9 mouse cellular contexts compared by ENCODE assay signal in genomic region chr11:75147846-75148168, GRCm38 (mm10). TPM values are rescaled to one million over a fixed set of nuclear protein-coding genes. Genes with fewer than 3 reads are reported as not detected.
DNase-seq lines count a peak whose midpoint lies in the region; ATAC-seq lines count a peak whose summit lies in the region.
"Had no signal": no experiment of that assay in that cellular context is flagged by ENCODE, and none has a peak within 500 bp of the region (broad histone marks: within the 10 kb centered on the region; RNA-seq: fewer than 3 reads in every experiment).

No protein-coding gene starts in this region.

- H3K27me3 ChIP-seq in lung, embryonic 15.5 days, result no peaks in the 10 kb centered on the region

- H3K27ac ChIP-seq in lung, embryonic 15.5 days, result peak overlapping the region; percentile 67
- H3K27ac ChIP-seq: macrophage had no signal

- H3K36me3 ChIP-seq in lung, embryonic 15.5 days, result peaks cover 37% of the 10 kb centered on the region

- no peaks in the 10 kb centered on the region for H3K9me3 ChIP-seq in lung, embryonic 15.5 days

- no peak overlapping the region for H3K9ac ChIP-seq in lung, embryonic 15.5 days

- peaks cover 25% of the 10 kb centered on the region for H3K4me1 ChIP-seq in lung, embryonic 15.5 days

- peak; percentile 56; the same call in 1 of the 2 replicates for ATAC-seq in lung, embryonic 15.5 days (ENCODE audit: borderline replicate concordance, extremely low read depth, low FRiP score, low TSS enrichment)

- no peak overlapping the region for H3K4me3 ChIP-seq in lung, embryonic 15.5 days

- no peak overlapping the region for H3K4me2 ChIP-seq in lung, embryonic 15.5 days

- 26% methylated on average over 3 of the region's 3 CpGs for WGBS in lung, embryonic 15.5 days

- no peak for DNase-seq in lung, postnatal 25 days (ENCODE audit: low spot score)
- peak; percentile 66 for DNase-seq in forelimb bud, embryonic 11.5 days (ENCODE audit: low read depth, low spot score)
- peak; percentile 68 for DNase-seq in kidney, postnatal 10 days
- DNase-seq in neural tube, embryonic 10.5 days (ENCODE audit: extremely low spot score, low spot score), result peak; percentile 43
- DNase-seq in right cerebral cortex, postnatal 4 days, result no peak
- DNase-seq in layer of hippocampus, adult 9-10 months (ENCODE audit: low spot score), result no peak
- no peak for DNase-seq in cerebellum, adult 8-10 months

RNA-seq across cellular contexts. Expression of gene Hic1, which starts 21.5 kb away (rescaled TPM):
- polyA plus RNA-seq in lung, embryonic 15.5 days (2015; fragmentation: Nextera tagmentation; extraction: Ambion mirVana), result 20.1 and 21.7 TPM in 2 replicates
- polyA plus RNA-seq: macrophage had no signal

RNA-seq across cellular contexts. Expression of gene Ovca2, which starts 30.8 kb away (rescaled TPM):
- 25.5 and 26.2 TPM in 2 replicates for polyA plus RNA-seq in lung, embryonic 15.5 days (2015; fragmentation: Nextera tagmentation; extraction: Ambion mirVana)

RNA-seq across cellular contexts. Expression of gene Dph1, which starts 43.2 kb away (rescaled TPM):
- 20.4 and 21.0 TPM in 2 replicates for polyA plus RNA-seq in lung, embryonic 15.5 days (2015; fragmentation: Nextera tagmentation; extraction: Ambion mirVana)

RNA-seq across cellular contexts. Expression of gene Rtn4rl1, which starts 45.8 kb away (rescaled TPM):
- polyA plus RNA-seq in lung, embryonic 15.5 days (2015; fragmentation: Nextera tagmentation; extraction: Ambion mirVana), result 1.8 and 3.3 TPM in 2 replicates

Comparison
In these comparisons a context has a peak if more than half of its experiments do, and no peak if none do; other contexts are left out.
1. DNase-seq: peak in forelimb bud, embryonic 11.5 days (single experiment), kidney, postnatal 10 days (single experiment) and neural tube, embryonic 10.5 days (single experiment); none in lung, postnatal 25 days (single experiment), right cerebral cortex, postnatal 4 days (single experiment), layer of hippocampus, adult 9-10 months (single experiment) and cerebellum, adult 8-10 months (single experiment).